Mouse (Mus musculus) midbrain, embryonic 12.5 days (tissue): ENCODE data around the gene Epha3. TPM values are rescaled to one million over a fixed set of nuclear protein-coding genes. Genes with fewer than 3 reads are reported as not detected.

Experiments
- ATAC-seq: fragments of 200-750 bp; cut with Nextera tagmentation; 2 replicates; pipeline ENCODE4 v1.8.0; 2017; ENCODE audit warnings: low read depth, moderate TSS enrichment, moderate library complexity; ENCODE audit not compliant: low FRiP score
- H3K27ac ChIP-seq: fragments of 300-500 bp; sonication (generic); replicated peaks from 2 replicates; pipeline ENCODE4 v1.5.1; 2016; ENCODE audit warnings: mild to moderate bottlenecking
- H3K27me3 ChIP-seq: fragments of 300-500 bp; sonication (generic); 2 replicates; pipeline ENCODE4 v1.6.1; 2016; ENCODE audit warnings: mild to moderate bottlenecking
- H3K36me3 ChIP-seq: fragments of 300-500 bp; sonication (generic); 2 replicates; pipeline ENCODE4 v1.6.1; 2016
- H3K4me1 ChIP-seq: fragments of 300-500 bp; sonication (generic); 2 replicates; pipeline ENCODE4 v1.6.1; 2016
- H3K4me2 ChIP-seq: fragments of 300-500 bp; sonication (generic); replicated peaks from 2 replicates; pipeline ENCODE4 v1.6.1; 2016; ENCODE audit warnings: mild to moderate bottlenecking, moderate library complexity
- H3K4me3 ChIP-seq: fragments of 300-500 bp; sonication (generic); 2 replicates; pipeline ENCODE4 v1.5.1; 2016; ENCODE audit warnings: mild to moderate bottlenecking
- H3K9ac ChIP-seq: fragments of 300-500 bp; sonication (generic); replicated peaks from 2 replicates; pipeline ENCODE4 v1.6.1; 2016; ENCODE audit warnings: mild to moderate bottlenecking, moderate library complexity
- H3K9me3 ChIP-seq: fragments of 300-500 bp; sonication (generic); 2 replicates; pipeline ENCODE4 v1.6.1; 2016; ENCODE audit warnings: mild to moderate bottlenecking
- WGBS: fragments of 180-500 bp; shearing (Covaris S2); methylation state at CpG from one replicate; pipeline ENCODE4 v1.1.7; 2016; 5-methylcytosine and 5-hydroxymethylcytosine counted together
- polyA plus RNA-seq: library from polyadenylated mRNA; unstranded; fragments of >200 nt; fragmentation: Nextera tagmentation; extraction: Ambion mirVana; gene quantifications from 2 replicates; pipeline ENCODE4 v1.2.1, GENCODE M21; 2016

Epha3 gene
- polyA plus RNA-seq, 1 experiment from 2014 or later: 36.4 TPM

DNA sequence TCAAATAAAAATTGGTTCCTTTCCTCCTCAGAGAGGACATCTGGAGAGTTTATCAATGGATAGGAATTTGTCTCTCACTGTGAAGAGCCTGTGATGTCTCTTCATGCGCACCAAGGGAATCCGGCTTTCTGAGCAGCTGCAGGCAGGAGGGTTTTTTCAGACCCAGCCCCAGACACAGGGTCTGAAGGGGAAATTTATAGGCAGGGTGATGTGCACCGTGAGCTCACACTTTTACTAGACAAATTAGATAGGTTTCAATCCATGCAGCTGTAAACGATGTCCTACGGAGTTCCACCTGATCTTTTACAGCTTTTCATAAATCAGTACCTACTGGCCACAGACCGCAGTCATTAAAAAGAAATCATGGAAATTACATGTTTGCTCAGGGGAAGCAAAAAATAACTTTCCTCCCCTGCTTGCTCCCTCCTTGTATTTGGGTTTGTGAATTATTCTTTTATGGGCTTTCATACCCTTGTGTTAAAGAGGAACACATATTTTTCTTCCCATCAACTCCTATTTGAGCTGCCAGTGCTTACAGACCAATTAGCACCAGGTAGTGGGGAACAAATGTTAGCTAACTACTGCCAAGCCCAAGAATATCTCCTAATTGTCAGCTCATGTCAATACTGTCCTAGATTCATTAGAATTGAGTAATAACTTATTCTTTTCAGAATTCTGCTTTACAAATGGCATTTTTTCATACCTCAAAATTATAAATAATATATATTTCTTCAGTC, 307.4 kb downstream of the Epha3 start:
- Histone ChIP-seq H3K9me3 (no peaks in the 10 kb centered on the region), H3K36me3 (no peaks in the 10 kb centered on the region), H3K4me3 (no peak overlapping the region), H3K27me3 (no peaks in the 10 kb centered on the region), H3K4me2 (no peak overlapping the region), H3K27ac (no peak overlapping the region), H3K4me1 (no peaks in the 10 kb centered on the region; the same call in 1 of the 2 replicates), H3K9ac (no peak overlapping the region)
- WGBS: 56% methylated on average over 6 of the region's 6 CpGs
- no peak for ATAC-seq

DNA sequence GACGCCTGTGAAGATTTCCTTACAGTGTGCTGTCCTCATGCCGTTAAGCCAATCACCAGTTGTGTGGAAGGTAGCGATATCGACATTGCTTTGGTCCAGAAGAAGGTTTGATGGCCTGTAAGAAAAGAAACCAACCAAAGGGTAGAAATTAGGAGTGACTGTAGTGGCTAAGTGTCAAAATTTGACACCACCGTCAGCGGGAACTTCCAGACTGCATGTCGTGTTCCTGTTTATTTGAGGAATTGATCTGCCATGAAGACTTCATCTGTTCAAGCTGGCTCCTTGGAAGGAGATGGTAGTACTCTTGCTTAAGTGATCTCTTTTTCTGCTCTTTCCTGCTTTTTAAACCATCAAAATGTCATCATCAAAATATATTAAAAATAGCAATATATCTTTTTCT, 311.4 kb downstream of the Epha3 start:
- Histone ChIP-seq H3K9me3 (no peaks in the 10 kb centered on the region), H3K4me3 (no peak overlapping the region), H3K27ac (no peak overlapping the region), H3K9ac (no peak overlapping the region), H3K4me1 (no peaks in the 10 kb centered on the region; the same call in 1 of the 2 replicates), H3K4me2 (no peak overlapping the region), H3K36me3 (no peaks in the 10 kb centered on the region), H3K27me3 (no peaks in the 10 kb centered on the region)
- no peak for ATAC-seq
- 91% methylated on average over 7 of the region's 7 CpGs for WGBS

GRCm38 (mm10) chr16:63539489-63539888, 324.5 kb downstream of the Epha3 start:
- Histone ChIP-seq H3K27ac (no peak overlapping the region), H3K4me2 (no peak overlapping the region), H3K4me1 (no peaks in the 10 kb centered on the region), H3K9me3 (no peaks in the 10 kb centered on the region), H3K9ac (no peak overlapping the region), H3K27me3 (no peaks in the 10 kb centered on the region), H3K36me3 (no peaks in the 10 kb centered on the region), H3K4me3 (no peak overlapping the region)
- no peak for ATAC-seq

DNA sequence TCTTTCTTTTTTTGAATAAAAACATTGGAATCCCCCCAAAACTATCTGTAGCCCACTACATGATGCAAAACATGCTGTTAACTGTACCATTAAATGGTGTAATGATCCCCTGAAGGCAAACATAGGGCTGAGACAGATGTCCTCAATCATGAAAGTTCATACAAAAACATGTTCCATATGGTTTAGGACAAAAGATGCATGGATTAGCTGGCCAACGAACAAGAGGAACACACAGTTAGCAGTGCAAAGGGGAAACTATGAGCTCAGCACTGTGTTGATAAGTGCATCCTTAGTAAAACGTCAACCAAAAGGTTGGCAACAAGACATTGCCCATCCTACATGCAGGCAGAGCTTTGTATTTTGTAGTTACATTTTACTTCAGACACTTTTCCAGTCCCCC, 335.2 kb downstream of the Epha3 start:
- Histone ChIP-seq H3K27me3 (no peaks in the 10 kb centered on the region), H3K9ac (no peak overlapping the region), H3K36me3 (no peaks in the 10 kb centered on the region), H3K4me2 (no peak overlapping the region), H3K4me1 (no peaks in the 10 kb centered on the region), H3K9me3 (no peaks in the 10 kb centered on the region), H3K27ac (no peak overlapping the region), H3K4me3 (no peak overlapping the region)
- 60% methylated on average over 2 of the region's 2 CpGs for WGBS
- no peak for ATAC-seq

- Histone ChIP-seq H3K4me3 (no peak overlapping the region), H3K27me3 (no peaks in the 10 kb centered on the region), H3K9me3 (no peaks in the 10 kb centered on the region), H3K9ac (no peak overlapping the region), H3K4me1 (no peaks in the 10 kb centered on the region), H3K27ac (no peak overlapping the region), H3K4me2 (no peak overlapping the region), H3K36me3 (no peaks in the 10 kb centered on the region)
- 95% methylated on average over 1 of the region's 1 CpGs for WGBS
- ATAC-seq: no peak
Observed at GRCm38 (mm10) chr16:63517636-63518035, 346.3 kb downstream of the Epha3 start.

DNA sequence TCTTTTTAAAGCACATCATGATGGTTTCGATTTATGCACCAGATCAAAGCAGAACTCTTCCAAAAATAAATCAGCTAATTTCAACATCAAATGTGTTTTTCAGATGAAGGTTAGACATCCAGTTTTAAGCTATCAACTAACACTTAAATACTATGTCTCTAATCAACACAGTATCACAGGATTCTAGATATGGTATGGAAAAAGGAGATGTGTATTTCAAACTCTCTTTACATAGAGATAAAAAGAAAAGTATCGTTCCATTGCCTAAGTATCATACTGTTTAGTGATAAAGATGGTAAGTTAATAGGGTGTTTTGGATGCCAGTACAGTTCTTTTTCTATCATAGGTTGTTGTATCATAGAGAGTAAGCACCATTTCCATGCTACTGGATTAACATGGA, 353.9 kb downstream of the Epha3 start:
- Histone ChIP-seq H3K4me2 (no peak overlapping the region), H3K9ac (no peak overlapping the region), H3K27ac (no peak overlapping the region), H3K36me3 (no peaks in the 10 kb centered on the region), H3K4me1 (no peaks in the 10 kb centered on the region), H3K4me3 (no peak overlapping the region), H3K27me3 (no peaks in the 10 kb centered on the region), H3K9me3 (no peaks in the 10 kb centered on the region)
- no peak for ATAC-seq
- WGBS: 85% methylated on average over 2 of the region's 2 CpGs

- Histone ChIP-seq H3K9ac (no peak overlapping the region), H3K4me3 (no peak overlapping the region), H3K27ac (no peak overlapping the region), H3K4me2 (no peak overlapping the region), H3K9me3 (no peaks in the 10 kb centered on the region), H3K27me3 (no peaks in the 10 kb centered on the region), H3K4me1 (no peaks in the 10 kb centered on the region), H3K36me3 (no peaks in the 10 kb centered on the region)
- ATAC-seq: no peak
- 74% methylated on average over 2 of the region's 2 CpGs for WGBS
Observed at GRCm38 (mm10) chr16:63506437-63506836, 357.5 kb downstream of the Epha3 start.

- Histone ChIP-seq H3K27ac (no peak overlapping the region), H3K36me3 (no peaks in the 10 kb centered on the region), H3K4me3 (no peak overlapping the region), H3K27me3 (no peaks in the 10 kb centered on the region), H3K4me2 (no peak overlapping the region), H3K9ac (no peak overlapping the region), H3K9me3 (no peaks in the 10 kb centered on the region), H3K4me1 (no peaks in the 10 kb centered on the region; the same call in 1 of the 2 replicates)
- 48% methylated on average over 6 of the region's 6 CpGs for WGBS
- peak; percentile 71 for ATAC-seq
Observed at GRCm38 (mm10) chr16:63501456-63501855, 362.5 kb downstream of the Epha3 start.

DNA sequence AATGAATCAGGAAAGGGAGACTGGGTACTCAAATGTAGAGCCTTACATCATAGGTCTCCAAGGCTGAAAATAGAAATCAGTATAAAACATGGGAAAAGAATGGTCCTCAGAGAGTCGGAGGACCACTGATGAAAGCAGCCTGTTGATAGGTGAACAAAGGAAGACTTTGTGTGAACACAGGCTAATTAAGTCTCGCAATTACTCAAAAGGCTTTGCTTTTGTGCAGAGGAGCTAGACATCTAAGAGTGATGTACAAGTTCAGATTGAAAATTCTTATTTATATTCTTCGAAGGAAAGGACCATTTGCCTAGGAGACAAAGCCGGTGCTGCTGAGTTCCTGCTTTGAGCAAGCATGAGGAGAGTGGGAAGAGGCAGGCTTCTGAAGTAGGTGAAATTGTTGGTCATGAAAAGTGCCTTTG, 363.0 kb downstream of the Epha3 start:
- H3K4me1 ChIP-seq: no peaks in the 10 kb centered on the region; the same call in 1 of the 2 replicates
- no peak overlapping the region for H3K27ac ChIP-seq
- no peaks in the 10 kb centered on the region for H3K9me3 ChIP-seq
- no peaks in the 10 kb centered on the region for H3K36me3 ChIP-seq
- H3K9ac ChIP-seq: no peak overlapping the region
- ATAC-seq: peak; percentile 30; the same call in 1 of the 2 replicates
- 50% methylated on average over 4 of the region's 4 CpGs for WGBS
- no peak overlapping the region for H3K4me3 ChIP-seq
- H3K27me3 ChIP-seq: no peaks in the 10 kb centered on the region
- no peak overlapping the region for H3K4me2 ChIP-seq
